ENCODE assay signal across 15 mouse cellular contexts in the genomic region with DNA sequence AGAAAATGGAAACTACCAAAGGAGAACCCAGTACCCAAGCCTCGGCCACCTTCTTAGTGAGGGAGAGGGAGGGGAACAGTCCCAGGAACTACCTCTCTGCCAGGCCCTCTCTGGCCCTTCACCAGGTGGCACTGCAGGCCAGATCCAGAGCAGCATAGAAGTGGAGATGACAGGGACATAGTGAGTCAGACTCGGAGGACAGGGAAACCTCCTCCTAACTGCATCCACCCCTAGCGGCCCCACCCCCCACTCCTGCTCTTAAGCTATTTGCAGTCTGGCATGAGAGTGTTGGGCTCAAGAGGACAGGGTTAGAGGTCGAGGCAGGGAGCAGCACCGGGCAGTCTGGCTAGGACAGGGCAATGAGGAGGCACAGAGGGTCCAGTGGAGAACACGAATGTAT. TPM values are rescaled to one million over a fixed set of nuclear protein-coding genes. Genes with fewer than 3 reads are reported as not detected.
DNase-seq lines count a peak whose midpoint lies in the region; ATAC-seq and TF ChIP-seq lines count a peak whose summit lies in the region.
"Had no signal": no experiment of that assay in that cellular context is flagged by ENCODE, and none has a peak within 500 bp of the region (broad histone marks: within the 10 kb centered on the region; RNA-seq: fewer than 3 reads in every experiment).

No protein-coding gene starts in this region.

- no peak for TF ChIP-seq POLR2A in CH12.LX (IDR thresholded peaks at IDR 0.05; ENCODE audit: low read depth, low read length)

- H3K4me1 ChIP-seq in hindbrain, postnatal 0 days (ENCODE audit: insufficient read depth, low read length) = 0 out of 2 replicates have a peak, but pooled peaks cover 4% of the 10 kb centered on the region
- peaks cover 2% of the 10 kb centered on the region; the same call in 1 of the 2 replicates for H3K4me1 ChIP-seq in hindbrain, embryonic 11.5 days (replicated peaks; ENCODE audit: control insufficient read depth, insufficient read depth, low read length)
- no peaks in the 10 kb centered on the region for H3K4me1 ChIP-seq in CH12.LX (ENCODE audit: control insufficient read depth in 1 of 2, insufficient read depth in 2 of 2)
- H3K4me1 ChIP-seq in intestine, embryonic 16.5 days (ENCODE audit: control insufficient read depth, insufficient read depth, low read length) = peaks cover 15% of the 10 kb centered on the region; the same call in 1 of the 2 replicates

- H3K9ac ChIP-seq in hindbrain, postnatal 0 days (replicated peaks; ENCODE audit: low read length) = no peak overlapping the region
- no peak overlapping the region for H3K9ac ChIP-seq in hindbrain, embryonic 11.5 days (ENCODE audit: low read depth, low read length)
- no peak overlapping the region for H3K9ac ChIP-seq in CH12.LX (ENCODE audit: insufficient read depth, low read depth)
- H3K9ac ChIP-seq in intestine, embryonic 16.5 days (ENCODE audit: low read depth, low read length) = no peak overlapping the region
- H3K9ac ChIP-seq: forebrain, embryonic 15.5 days; kidney, embryonic 15.5 days had no signal

- H3K4me2 ChIP-seq in hindbrain, postnatal 0 days (ENCODE audit: low read depth, low read length) = no peak overlapping the region
- no peak overlapping the region for H3K4me2 ChIP-seq in hindbrain, embryonic 11.5 days (replicated peaks; ENCODE audit: low read depth, low read length)
- H3K4me2 ChIP-seq in CH12.LX (ENCODE audit: insufficient read depth, low read depth, poor library complexity, severe bottlenecking) = no peak overlapping the region
- no peak overlapping the region for H3K4me2 ChIP-seq in intestine, embryonic 16.5 days (ENCODE audit: low read depth, low read length)
- H3K4me2 ChIP-seq: embryonic facial prominence, embryonic 13.5 days; forebrain, embryonic 15.5 days; kidney, embryonic 15.5 days had no signal

- H3K36me3 ChIP-seq in hindbrain, postnatal 0 days (ENCODE audit: insufficient read depth, low read length) = 0 out of 2 replicates have a peak, but pooled peaks cover 4% of the 10 kb centered on the region
- H3K36me3 ChIP-seq in hindbrain, embryonic 11.5 days (ENCODE audit: control insufficient read depth, insufficient read depth, low read length) = no peaks in the 10 kb centered on the region
- peaks cover 4 to 26% of the 10 kb centered on the region in 2 experiments for H3K36me3 ChIP-seq in CH12.LX (replicated peaks in 1 of 2; ENCODE audit: control insufficient read depth in 1 of 2, insufficient read depth in 1 of 2, low read length in 1 of 2)
- peaks cover 5% of the 10 kb centered on the region for H3K36me3 ChIP-seq in intestine, embryonic 16.5 days (ENCODE audit: control insufficient read depth, insufficient read depth, low read length)
- H3K36me3 ChIP-seq: forebrain, embryonic 15.5 days had no signal

- no peaks in the 10 kb centered on the region for H3K9me3 ChIP-seq in hindbrain, postnatal 0 days (ENCODE audit: low read length)
- no peaks in the 10 kb centered on the region for H3K9me3 ChIP-seq in hindbrain, embryonic 11.5 days (ENCODE audit: control insufficient read depth, low read length)
- no peaks in the 10 kb centered on the region for H3K9me3 ChIP-seq in CH12.LX (replicated peaks; ENCODE audit: low read length)
- H3K9me3 ChIP-seq in intestine, embryonic 16.5 days (ENCODE audit: control insufficient read depth, low read length) = no peaks in the 10 kb centered on the region
- H3K9me3 ChIP-seq: embryonic facial prominence, embryonic 13.5 days; forebrain, embryonic 15.5 days; kidney, embryonic 15.5 days; limb, embryonic 10.5 days had no signal

- ATAC-seq in hindbrain, postnatal 0 days = no peak
- no peak for ATAC-seq in hindbrain, embryonic 11.5 days (ENCODE audit: low FRiP score)
- ATAC-seq in intestine, embryonic 16.5 days = peak; percentile 21; the same call in 1 of the 2 replicates
- ATAC-seq: forebrain, embryonic 15.5 days had no signal

- H3K27ac ChIP-seq in hindbrain, postnatal 0 days = no peak overlapping the region
- H3K27ac ChIP-seq in hindbrain, embryonic 11.5 days (ENCODE audit: low read depth, low read length) = no peak overlapping the region
- H3K27ac ChIP-seq in CH12.LX (ENCODE audit: insufficient read depth, low read depth) = no peak overlapping the region
- H3K27ac ChIP-seq in intestine, embryonic 16.5 days (ENCODE audit: low read length) = no peak overlapping the region
- H3K27ac ChIP-seq: embryonic facial prominence, embryonic 13.5 days; forebrain, embryonic 15.5 days; kidney, embryonic 15.5 days; limb, embryonic 10.5 days had no signal

- TF ChIP-seq RAD21 in CH12.LX (IDR thresholded peaks at IDR 0.05; ENCODE audit: low read depth, low read length) = peak; percentile 7

- peak; percentile 41 for TF ChIP-seq CTCF in hindbrain, postnatal 0 days (IDR thresholded peaks at IDR 0.05; ENCODE audit: low read depth)
- peak in 1 of 2 experiments; percentile 20; a peak in 2 of 4 replicates for TF ChIP-seq CTCF in CH12.LX (conservative IDR thresholded peaks at IDR 0.05 in 1 of 2, IDR thresholded peaks at IDR 0.05 in 1 of 2; ENCODE audit: low read depth in 2 of 2, low read length in 2 of 2)

- H3K27me3 ChIP-seq in hindbrain, postnatal 0 days (ENCODE audit: insufficient read depth, low read length) = no peaks in the 10 kb centered on the region
- H3K27me3 ChIP-seq in hindbrain, embryonic 11.5 days (ENCODE audit: control insufficient read depth, insufficient read depth, low read length) = peaks cover 7% of the 10 kb centered on the region; the same call in 1 of the 2 replicates
- H3K27me3 ChIP-seq in CH12.LX (replicated peaks) = no peaks in the 10 kb centered on the region
- H3K27me3 ChIP-seq in intestine, embryonic 16.5 days (replicated peaks; ENCODE audit: control insufficient read depth, insufficient read depth, low read length) = no peaks in the 10 kb centered on the region; the same call in 1 of the 2 replicates
- H3K27me3 ChIP-seq: forebrain, embryonic 15.5 days had no signal

- DNase-seq in hindbrain, postnatal 0 days (ENCODE audit: low spot score) = no peak
- DNase-seq in hindbrain, embryonic 11.5 days (ENCODE audit: low spot score) = no peak
- no peak for DNase-seq in CH12.LX (ENCODE audit: extremely low read depth)
- peak; percentile 60 for DNase-seq in ES-CJ7 (ENCODE audit: low read depth, low spot score)
- no peak for DNase-seq in right cerebral cortex, postnatal 36 days (ENCODE audit: low spot score in 2 of 2)
- DNase-seq in urinary bladder, postnatal 36 days (ENCODE audit: low spot score in 2 of 2) = no peak
- no peak for DNase-seq in layer of hippocampus, adult 8-10 months (ENCODE audit: low spot score in 2 of 2)
- DNase-seq: adrenal gland, postnatal 10 days; gastrocnemius, postnatal 25 days had no signal

- H3K4me3 ChIP-seq in hindbrain, postnatal 0 days (ENCODE audit: low read length) = no peak overlapping the region
- H3K4me3 ChIP-seq in hindbrain, embryonic 11.5 days (ENCODE audit: low read depth, low read length) = no peak overlapping the region
- no peak overlapping the region for H3K4me3 ChIP-seq in CH12.LX (replicated peaks in 1 of 3; ENCODE audit: low read depth in 2 of 3, low read length in 2 of 3, poor library complexity in 1 of 3)
- no peak overlapping the region for H3K4me3 ChIP-seq in intestine, embryonic 16.5 days (ENCODE audit: low read length)
- H3K4me3 ChIP-seq: embryonic facial prominence, embryonic 13.5 days; forebrain, embryonic 15.5 days; kidney, embryonic 15.5 days; limb, embryonic 10.5 days had no signal

- in situ Hi-C loops in CH12.LX (cut with MboI; ENCODE audit: low pct_ligation_motif_present, low pct_unique_long_range_greater_than_20kb, low sequenced_read_pairs) = no loop called here

- H3K79me2 ChIP-seq in CH12.LX (replicated peaks; ENCODE audit: control insufficient read depth, extremely low read depth, insufficient read depth, poor library complexity, severe bottlenecking) = no peaks in the 10 kb centered on the region

- no peak for TF ChIP-seq EP300 in CH12.LX (IDR thresholded peaks at IDR 0.05; ENCODE audit: low read length)

- dilution Hi-C loops in CH12.LX (cut with MboI; ENCODE audit: extremely low pct_ligation_motif_present, extremely low pct_unique_long_range_greater_than_20kb, low sequenced_read_pairs) = no loop called here

- 36% methylated on average over 6 of the region's 6 CpGs for WGBS in hindbrain, postnatal 0 days
- WGBS in hindbrain, embryonic 11.5 days = 26% methylated on average over 6 of the region's 6 CpGs
- WGBS in intestine, embryonic 16.5 days = 39% methylated on average over 6 of the region's 6 CpGs

TF ChIP-seq in CH12.LX, 34 proteins besides CTCF, POLR2A, EP300 and RAD21:
- TF ChIP-seq SIN3A (IDR thresholded peaks at IDR 0.05; ENCODE audit: low read length) = no peak
- TF ChIP-seq ETS1 (conservative IDR thresholded peaks at IDR 0.05; ENCODE audit: low read depth, low read length) = no peak

RNA-seq across cellular contexts. Expression of a gene that starts 2.6 kb away (rescaled TPM):
- 5.7 and 10.0 TPM in 2 replicates for total RNA-seq in hindbrain, postnatal 0 days (2014; rRNA removed)
- polyA plus RNA-seq in hindbrain, postnatal 0 days (2015; fragmentation: Nextera tagmentation; extraction: Ambion mirVana) = 2.2 and 2.5 TPM in 2 replicates
- 2.6 and 2.7 TPM in 2 replicates for polyA plus RNA-seq in hindbrain, embryonic 11.5 days (2014; fragmentation: Nextera tagmentation; extraction: Ambion mirVana)
- total RNA-seq in CH12.LX (2012; rRNA removed) = 0.04 TPM in 1 of 2 replicates, not detected in the other
- total RNA-seq in CH12.LX (2014; rRNA removed) = not detected in 2 replicates
- polyA plus RNA-seq in CH12.LX (2012; ENCODE audit: insufficient read length, low read depth) = not detected in 2 replicates
- 1.7 and 1.9 TPM in 2 replicates for polyA plus RNA-seq in intestine, embryonic 16.5 days (2015; fragmentation: Nextera tagmentation; extraction: Ambion mirVana)
- total RNA-seq in layer of hippocampus, adult 8-10 months (2022) = 1 to 10 TPM; 1.6 to 3.0 (median 1.9) TPM
- total RNA-seq: hematopoietic stem cell, adult 5-6 weeks had no signal

RNA-seq across cellular contexts. Expression of a gene that starts 15.5 kb away (rescaled TPM):
- total RNA-seq in hindbrain, postnatal 0 days (2014; rRNA removed) = 306 and 331 TPM in 2 replicates
- polyA plus RNA-seq in hindbrain, postnatal 0 days (2015; fragmentation: Nextera tagmentation; extraction: Ambion mirVana) = 306 and 345 TPM in 2 replicates
- polyA plus RNA-seq in hindbrain, embryonic 11.5 days (2014; fragmentation: Nextera tagmentation; extraction: Ambion mirVana) = 73.4 and 75.1 TPM in 2 replicates
- total RNA-seq in CH12.LX (2012; rRNA removed) (16.5 and 24.5 TPM in 2 replicates), CH12.LX (2014; rRNA removed) (11.0 and 13.0 TPM in 2 replicates)
- 12.4 and 13.2 TPM in 2 replicates for polyA plus RNA-seq in CH12.LX (2012; ENCODE audit: insufficient read length, low read depth)
- 184 and 188 TPM in 2 replicates for polyA plus RNA-seq in intestine, embryonic 16.5 days (2015; fragmentation: Nextera tagmentation; extraction: Ambion mirVana)
- 100 to 1,000 TPM; 152 to 176 (median 163) TPM for total RNA-seq in layer of hippocampus, adult 8-10 months (2022)
